Mouse (Mus musculus): ENCODE data around the gene Skint2.

Skint2 gene

DNA sequence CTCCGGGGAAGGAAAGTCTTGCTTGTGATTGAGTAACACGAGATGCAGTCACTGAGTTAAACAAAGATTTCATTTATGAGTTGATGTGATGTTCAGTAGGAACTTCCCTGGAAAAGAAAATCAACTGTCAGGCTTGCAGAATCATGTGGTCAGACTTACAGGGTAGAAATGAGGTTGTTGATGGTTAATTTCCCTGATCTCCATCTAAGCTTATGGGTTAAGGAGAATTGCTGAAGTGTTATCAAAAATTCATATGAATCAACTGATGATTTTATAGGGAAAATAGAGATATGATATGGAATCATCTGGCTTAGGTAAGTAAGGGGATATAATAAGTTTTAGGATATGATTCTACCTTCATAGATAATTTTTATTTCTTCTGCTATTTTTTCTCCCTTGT, at the start of gene Skint2:
Skint2 (plus strand) TSS at position 301 of the 400 bp plus-strand sequence.
- DNase-seq (ENCODE audit: low spot score), result no peak

Data from urinary bladder, postnatal 10 days (tissue).